In genomic region chr3:10891981-10892380, GRCm38 (mm10) we compare ENCODE assay signal across 13 mouse cellular contexts.
A peak's percentile ranks its signal among the peaks of the same experiment; 100 is the strongest.
DNase-seq lines count a peak whose midpoint lies in the region; ATAC-seq and TF ChIP-seq lines count a peak whose summit lies in the region.
"Had no signal": no experiment of that assay in that cellular context is flagged by ENCODE, and none has a peak within 500 bp of the region (broad histone marks: within the 10 kb centered on the region; RNA-seq: fewer than 3 reads in every experiment).

No protein-coding gene starts in this region.

- TF ChIP-seq CTCF in hindbrain, postnatal 0 days (IDR thresholded peaks at IDR 0.05; ENCODE audit: low read depth): no peak

- peak; percentile 86 for ATAC-seq in hindbrain, postnatal 0 days
- no peak for ATAC-seq in hindbrain, embryonic 13.5 days (ENCODE audit: low FRiP score)
- peak; percentile 61; the same call in 1 of the 2 replicates for ATAC-seq in forebrain, embryonic 12.5 days (ENCODE audit: low FRiP score)
- no peak for ATAC-seq in intestine, embryonic 16.5 days
- ATAC-seq: activated CD4-positive, CD25-positive, alpha-beta regulatory T cell, adult 4 months; CD4-positive, CD25-positive, alpha-beta regulatory T cell, adult 4 months had no signal

- DNase-seq in hindbrain, postnatal 0 days (ENCODE audit: low spot score): peak; percentile 64
- peak; percentile 54 for DNase-seq in brain, adult 2 months (ENCODE audit: low read depth, low spot score)
- DNase-seq in layer of hippocampus, adult 9-11 months: peak; percentile 28
- DNase-seq in thymus, postnatal 4 days: no peak
- DNase-seq: kidney, adult 9 months; thymus, postnatal 14 days had no signal

- H3K9me3 ChIP-seq in hindbrain, postnatal 0 days (ENCODE audit: low read length): no peaks in the 10 kb centered on the region
- H3K9me3 ChIP-seq in hindbrain, embryonic 13.5 days: no peaks in the 10 kb centered on the region
- H3K9me3 ChIP-seq in forebrain, embryonic 12.5 days: no peaks in the 10 kb centered on the region
- no peaks in the 10 kb centered on the region for H3K9me3 ChIP-seq in intestine, embryonic 16.5 days (ENCODE audit: control insufficient read depth, low read length)
- H3K9me3 ChIP-seq: neural tube, embryonic 12.5 days had no signal

- no peaks in the 10 kb centered on the region for H3K27me3 ChIP-seq in hindbrain, postnatal 0 days (ENCODE audit: insufficient read depth, low read length)
- H3K27me3 ChIP-seq in hindbrain, embryonic 13.5 days: no peaks in the 10 kb centered on the region
- H3K27me3 ChIP-seq in forebrain, embryonic 12.5 days: no peaks in the 10 kb centered on the region
- no peaks in the 10 kb centered on the region for H3K27me3 ChIP-seq in intestine, embryonic 16.5 days (replicated peaks; ENCODE audit: control insufficient read depth, insufficient read depth, low read length)
- H3K27me3 ChIP-seq: neural tube, embryonic 12.5 days had no signal

- no peak overlapping the region for H3K9ac ChIP-seq in hindbrain, postnatal 0 days (replicated peaks; ENCODE audit: low read length)
- H3K9ac ChIP-seq in hindbrain, embryonic 13.5 days: no peak overlapping the region
- no peak overlapping the region for H3K9ac ChIP-seq in forebrain, embryonic 12.5 days
- H3K9ac ChIP-seq in intestine, embryonic 16.5 days (ENCODE audit: low read depth, low read length): no peak overlapping the region
- H3K9ac ChIP-seq: neural tube, embryonic 12.5 days had no signal

- no peak overlapping the region for H3K4me2 ChIP-seq in hindbrain, postnatal 0 days (ENCODE audit: low read depth, low read length)
- no peak overlapping the region for H3K4me2 ChIP-seq in hindbrain, embryonic 13.5 days
- no peak overlapping the region for H3K4me2 ChIP-seq in forebrain, embryonic 12.5 days
- H3K4me2 ChIP-seq in intestine, embryonic 16.5 days (ENCODE audit: low read depth, low read length): no peak overlapping the region
- H3K4me2 ChIP-seq: liver, embryonic 11.5 days; neural tube, embryonic 12.5 days had no signal

- H3K4me3 ChIP-seq in hindbrain, postnatal 0 days (ENCODE audit: low read length): no peak overlapping the region
- H3K4me3 ChIP-seq in hindbrain, embryonic 13.5 days: no peak overlapping the region
- H3K4me3 ChIP-seq in forebrain, embryonic 12.5 days (replicated peaks): no peak overlapping the region
- no peak overlapping the region for H3K4me3 ChIP-seq in intestine, embryonic 16.5 days (ENCODE audit: low read length)
- H3K4me3 ChIP-seq: neural tube, embryonic 12.5 days had no signal

- no peak overlapping the region for H3K27ac ChIP-seq in hindbrain, postnatal 0 days
- no peak overlapping the region for H3K27ac ChIP-seq in hindbrain, embryonic 13.5 days
- H3K27ac ChIP-seq in forebrain, embryonic 12.5 days: no peak overlapping the region
- no peak overlapping the region for H3K27ac ChIP-seq in intestine, embryonic 16.5 days (ENCODE audit: low read length)
- H3K27ac ChIP-seq: neural tube, embryonic 12.5 days had no signal

- H3K36me3 ChIP-seq in hindbrain, postnatal 0 days (ENCODE audit: insufficient read depth, low read length): no peaks in the 10 kb centered on the region
- H3K36me3 ChIP-seq in hindbrain, embryonic 13.5 days: no peaks in the 10 kb centered on the region
- H3K36me3 ChIP-seq in forebrain, embryonic 12.5 days (replicated peaks): no peaks in the 10 kb centered on the region
- H3K36me3 ChIP-seq in intestine, embryonic 16.5 days (ENCODE audit: control insufficient read depth, insufficient read depth, low read length): no peaks in the 10 kb centered on the region
- H3K36me3 ChIP-seq: neural tube, embryonic 12.5 days had no signal

- 23% methylated on average over 2 of the region's 2 CpGs for WGBS in hindbrain, postnatal 0 days
- 69% methylated on average over 2 of the region's 2 CpGs for WGBS in hindbrain, embryonic 13.5 days
- 74% methylated on average over 2 of the region's 2 CpGs for WGBS in forebrain, embryonic 12.5 days
- 68% methylated on average over 2 of the region's 2 CpGs for WGBS in intestine, embryonic 16.5 days

- H3K4me1 ChIP-seq in hindbrain, postnatal 0 days (ENCODE audit: insufficient read depth, low read length): no peaks in the 10 kb centered on the region
- no peaks in the 10 kb centered on the region for H3K4me1 ChIP-seq in hindbrain, embryonic 13.5 days (replicated peaks)
- no peaks in the 10 kb centered on the region for H3K4me1 ChIP-seq in forebrain, embryonic 12.5 days
- H3K4me1 ChIP-seq in intestine, embryonic 16.5 days (ENCODE audit: control insufficient read depth, insufficient read depth, low read length): no peaks in the 10 kb centered on the region
- H3K4me1 ChIP-seq: neural tube, embryonic 12.5 days had no signal

Comparison
In these comparisons a context has a peak if more than half of its experiments do, and no peak if none do; other contexts are left out.
1. ATAC-seq: peak in hindbrain, postnatal 0 days (single experiment) and forebrain, embryonic 12.5 days (single experiment); none in hindbrain, embryonic 13.5 days (single experiment) and intestine, embryonic 16.5 days (single experiment).